Mouse (Mus musculus) stomach, postnatal 0 days (tissue): ENCODE measurements at regions not wholly inside any gene's neighbourhood (a gene's known extent, or its start where the extent isn't known, plus 50 kb on each side); places are given as distances from the start of the nearest gene placed in this dataset.

ENCODE experiments used
- ATAC-seq: fragments of 200-750 bp; cut with Nextera tagmentation; 2 replicates; pipeline ENCODE4 v1.8.0; 2017; ENCODE audit not compliant: low FRiP score, low TSS enrichment
- DNase-seq: peaks from one replicate; pipeline ENCODE4 v3.0.0-alpha.2; 2016; ENCODE audit warnings: low spot score
- H3K27ac ChIP-seq: fragments of 300-500 bp; sonication (generic); replicated peaks from 2 replicates; pipeline ENCODE4 v1.5.1; 2014; ENCODE audit warnings: mild to moderate bottlenecking, control low read depth
- H3K27me3 ChIP-seq: fragments of 300-500 bp; sonication (generic); 2 replicates; pipeline ENCODE4 v1.6.1; 2014; ENCODE audit warnings: low read length; ENCODE audit not compliant: control insufficient read depth, insufficient read depth
- H3K36me3 ChIP-seq: fragments of 300-500 bp; sonication (generic); 2 replicates; pipeline ENCODE4 v1.6.1; 2014; ENCODE audit warnings: low read length, mixed read lengths; ENCODE audit not compliant: control insufficient read depth, insufficient read depth
- H3K4me1 ChIP-seq: fragments of 300-500 bp; sonication (generic); replicated peaks from 2 replicates; pipeline ENCODE4 v1.6.1; 2014; ENCODE audit warnings: antibody characterized with exemption; ENCODE audit not compliant: control insufficient read depth, insufficient read depth
- H3K4me2 ChIP-seq: fragments of 300-500 bp; sonication (generic); replicated peaks from 2 replicates; pipeline ENCODE4 v1.6.1; 2014; ENCODE audit warnings: low read depth, mild to moderate bottlenecking, control low read depth, moderate library complexity
- H3K4me3 ChIP-seq: fragments of 300-500 bp; sonication (generic); 2 replicates; pipeline ENCODE4 v1.5.1; 2014; ENCODE audit warnings: low read depth, low read length, control low read depth
- H3K9ac ChIP-seq: fragments of 300-500 bp; sonication (generic); 2 replicates; pipeline ENCODE4 v1.6.1; 2014; ENCODE audit warnings: mild to moderate bottlenecking, low read length, control low read depth, mixed read lengths
- H3K9me3 ChIP-seq: fragments of 300-500 bp; sonication (generic); 2 replicates; pipeline ENCODE4 v1.6.1; 2016; ENCODE audit warnings: low read length; ENCODE audit not compliant: control insufficient read depth
- CTCF ChIP-seq: IDR thresholded peaks from 2 replicates; pipeline ENCODE4 v1.5.1; 2016; ENCODE audit warnings: antibody characterized with exemption, low read depth, mild to moderate bottlenecking, moderate library complexity
- EP300 ChIP-seq: optimal IDR thresholded peaks from 2 replicates; pipeline ENCODE3; 2016; ENCODE audit warnings: antibody characterized with exemption
- WGBS: fragments of 180-500 bp; shearing (Covaris S2); extraction: QIAGEN DNeasy Blood & Tissue Kit; methylation state at CpG from one replicate; pipeline ENCODE4 v1.1.7; 2014; 5-methylcytosine and 5-hydroxymethylcytosine counted together

GRCm38 (mm10) chr7:39659597-39659996, 142.0 kb downstream of the Zfp619 start:
- DNase-seq (no peak), ATAC-seq (no peak; the same call in 1 of the 2 replicates)
- Histone ChIP-seq H3K27me3 (no peaks in the 10 kb centered on the region), H3K36me3 (no peaks in the 10 kb centered on the region), H3K4me2 (0 out of 2 replicates have a peak overlapping the region, but pooled peaks have one; percentile 1), H3K4me1 (no peaks in the 10 kb centered on the region), H3K9me3 (no peaks in the 10 kb centered on the region), H3K9ac (no peak overlapping the region), H3K4me3 (no peak overlapping the region), H3K27ac (no peak overlapping the region)
- 31% methylated on average over 5 of the region's 5 CpGs for WGBS
- TF ChIP-seq CTCF (no peak), EP300 (no peak)

- no peaks in the 10 kb centered on the region for H3K27me3 ChIP-seq
- no peaks in the 10 kb centered on the region for H3K36me3 ChIP-seq
- H3K4me1 ChIP-seq, result no peaks in the 10 kb centered on the region
- no peaks in the 10 kb centered on the region for H3K9me3 ChIP-seq
- TF ChIP-seq EP300 (no peak), CTCF (no peak)
- no peak for DNase-seq
- 69% methylated on average over 8 of the region's 8 CpGs for WGBS
- no peak overlapping the region for H3K27ac ChIP-seq
- no peak overlapping the region for H3K9ac ChIP-seq
- no peak overlapping the region for H3K4me2 ChIP-seq
- no peak for ATAC-seq
- H3K4me3 ChIP-seq, result no peak overlapping the region
Observed at GRCm38 (mm10) chr7:39675124-39675846, 157.7 kb downstream of the Zfp619 start.

- 63% methylated on average over 1 of the region's 1 CpGs for WGBS
- Histone ChIP-seq H3K4me1 (no peaks in the 10 kb centered on the region), H3K27ac (no peak overlapping the region), H3K4me3 (no peak overlapping the region), H3K4me2 (no peak overlapping the region), H3K9ac (no peak overlapping the region), H3K27me3 (no peaks in the 10 kb centered on the region), H3K36me3 (no peaks in the 10 kb centered on the region), H3K9me3 (no peaks in the 10 kb centered on the region)
- DNase-seq, result no peak
- no peak for ATAC-seq
- no peak for TF ChIP-seq EP300
- TF ChIP-seq CTCF, result no peak
Observed at GRCm38 (mm10) chr7:39675847-39676238, 158.3 kb downstream of the Zfp619 start.

GRCm38 (mm10) chr7:39680411-39680810, 162.8 kb downstream of the Zfp619 start:
- Histone ChIP-seq H3K27me3 (no peaks in the 10 kb centered on the region), H3K4me3 (no peak overlapping the region), H3K9me3 (no peaks in the 10 kb centered on the region), H3K4me1 (no peaks in the 10 kb centered on the region), H3K27ac (no peak overlapping the region), H3K9ac (no peak overlapping the region), H3K36me3 (no peaks in the 10 kb centered on the region), H3K4me2 (no peak overlapping the region)
- DNase-seq, result no peak
- ATAC-seq, result no peak
- TF ChIP-seq CTCF, result no peak
- TF ChIP-seq EP300, result no peak
- WGBS, result 50% methylated on average over 2 of the region's 2 CpGs

- Histone ChIP-seq H3K9me3 (no peaks in the 10 kb centered on the region), H3K4me1 (no peaks in the 10 kb centered on the region), H3K9ac (no peak overlapping the region), H3K4me3 (no peak overlapping the region), H3K4me2 (no peak overlapping the region), H3K27ac (no peak overlapping the region), H3K36me3 (no peaks in the 10 kb centered on the region), H3K27me3 (no peaks in the 10 kb centered on the region)
- WGBS, result 54% methylated on average over 2 of the region's 2 CpGs
- ATAC-seq (no peak), DNase-seq (no peak)
- TF ChIP-seq CTCF (no peak), EP300 (no peak)
Observed at GRCm38 (mm10) chr7:39696589-39696988, 179.0 kb downstream of the Zfp619 start.

GRCm38 (mm10) chr7:39701506-39701905, 183.9 kb downstream of the Zfp619 start:
- ATAC-seq (no peak), DNase-seq (no peak)
- Histone ChIP-seq H3K9me3 (no peaks in the 10 kb centered on the region), H3K9ac (no peak overlapping the region), H3K4me1 (no peaks in the 10 kb centered on the region), H3K4me3 (no peak overlapping the region), H3K27me3 (no peaks in the 10 kb centered on the region), H3K4me2 (no peak overlapping the region), H3K36me3 (no peaks in the 10 kb centered on the region), H3K27ac (no peak overlapping the region)
- 47% methylated on average over 1 of the region's 2 CpGs for WGBS
- no peak for TF ChIP-seq EP300
- TF ChIP-seq CTCF, result no peak
